Mouse (Mus musculus) G1E (cell line): ENCODE data around the gene 4933400A11Rik.

ENCODE experiments used
- CTCF ChIP-seq: IDR thresholded peaks from 2 replicates; pipeline ENCODE4 v1.5.1; 2012; ENCODE audit warnings: low read depth, low read length, inconsistent platforms, mixed read lengths
- GATA2 ChIP-seq: IDR thresholded peaks from 2 replicates; pipeline ENCODE4 v1.6.1; 2012; ENCODE audit warnings: low read depth, low read length, inconsistent platforms, borderline replicate concordance

DNA sequence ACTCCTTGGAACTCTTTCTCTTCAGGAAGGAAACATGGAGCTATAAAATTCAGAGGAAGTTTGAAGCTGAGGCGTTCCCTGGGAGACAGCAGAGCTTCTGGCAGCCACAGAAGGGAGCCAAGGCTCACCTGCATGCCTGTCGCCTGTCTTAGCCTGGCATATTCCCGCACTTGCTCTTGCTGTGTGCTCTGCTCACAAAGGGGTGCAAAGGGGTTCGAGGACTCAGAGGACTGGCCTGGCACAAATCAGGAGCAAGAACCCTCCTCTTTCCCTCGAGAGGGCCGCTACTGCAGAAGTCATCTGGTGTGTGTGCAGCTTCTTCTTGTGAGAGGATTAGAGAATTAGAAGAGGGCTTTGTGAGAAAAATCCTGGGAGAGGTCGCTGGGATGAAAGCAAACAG, 48.3 kb upstream of the 4933400A11Rik start:
- TF ChIP-seq CTCF (no peak), GATA2 (no peak)
